Mouse (Mus musculus) heart, postnatal 0 days (tissue): ENCODE data around the gene Gkn3. TPM values are rescaled to one million over a fixed set of nuclear protein-coding genes. Genes with fewer than 3 reads are reported as not detected.
A peak's percentile ranks its signal among the peaks of the same experiment; 100 is the strongest.

Experiments
- ATAC-seq: fragments of 200-750 bp; cut with Nextera tagmentation; 2 replicates; pipeline ENCODE4 v1.8.0; 2017; ENCODE audit warnings: low read depth, moderate number of reproducible peaks, moderate library complexity; ENCODE audit not compliant: insufficient read depth
- DNase-seq: peaks from one replicate; pipeline ENCODE4 v3.0.0-alpha.2; 2016; ENCODE audit warnings: low spot score
- H3K27ac ChIP-seq: fragments of 300-500 bp; sonication (generic); 2 replicates; pipeline ENCODE4 v1.5.1; 2014; ENCODE audit warnings: low read depth, mild to moderate bottlenecking
- H3K27me3 ChIP-seq: fragments of 300-500 bp; sonication (generic); 2 replicates; pipeline ENCODE4 v1.6.1; 2014; ENCODE audit warnings: low read length, mixed read lengths; ENCODE audit not compliant: control insufficient read depth, insufficient read depth
- H3K36me3 ChIP-seq: fragments of 300-500 bp; sonication (generic); replicated peaks from 2 replicates; pipeline ENCODE4 v1.6.1; 2014; ENCODE audit warnings: low read length, mixed read lengths; ENCODE audit not compliant: control insufficient read depth, insufficient read depth
- H3K4me1 ChIP-seq: fragments of 300-500 bp; sonication (generic); 2 replicates; pipeline ENCODE4 v1.6.1; 2014; ENCODE audit warnings: antibody characterized with exemption; ENCODE audit not compliant: control insufficient read depth, insufficient read depth
- H3K4me2 ChIP-seq: fragments of 300-500 bp; sonication (generic); 2 replicates; pipeline ENCODE4 v1.6.1; 2014; ENCODE audit warnings: low read depth, mild to moderate bottlenecking, low read length, moderate library complexity
- H3K4me3 ChIP-seq: fragments of 300-500 bp; sonication (generic); 2 replicates; pipeline ENCODE4 v1.5.1; 2014; ENCODE audit warnings: low read depth, low read length
- H3K9ac ChIP-seq: fragments of 300-500 bp; sonication (generic); replicated peaks from 2 replicates; pipeline ENCODE4 v1.6.1; 2014; ENCODE audit warnings: low read depth, low read length, mixed read lengths
- H3K9me3 ChIP-seq: fragments of 300-500 bp; sonication (generic); replicated peaks from 2 replicates; pipeline ENCODE4 v1.6.1; 2016; ENCODE audit warnings: low read length; ENCODE audit not compliant: control insufficient read depth
- CTCF ChIP-seq: IDR thresholded peaks from 2 replicates; pipeline ENCODE4 v1.5.1; 2016; ENCODE audit warnings: antibody characterized with exemption, control low read depth, low read depth
- EP300 ChIP-seq: IDR thresholded peaks from 2 replicates; pipeline ENCODE4 v1.6.1; 2016; ENCODE audit warnings: antibody characterized with exemption, low read depth
- WGBS: fragments of 180-500 bp; shearing (Covaris S2); extraction: QIAGEN DNeasy Blood & Tissue Kit; methylation state at CpG from one replicate; pipeline ENCODE4 v1.1.7; 2014; 5-methylcytosine and 5-hydroxymethylcytosine counted together
- polyA plus RNA-seq: library from polyadenylated mRNA; unstranded; fragments of >200 nt; fragmentation: Nextera tagmentation; extraction: Ambion mirVana; gene quantifications from 2 replicates; pipeline ENCODE4 v1.2.1, GENCODE M21; 2015
- total RNA-seq: library from RNA; depleted of rRNA; stranded (reverse); fragments of >200 nt; gene quantifications from 2 replicates; pipeline ENCODE4 v1.2.3, GENCODE M21; 2014; ENCODE audit warnings: low replicate concordance; rRNA removed

The Gkn3 gene
- 1.7 TPM in 1 of 2 replicates, not detected in the other for total RNA-seq
- 0.68 and 1.3 TPM in 2 replicates for polyA plus RNA-seq

DNA sequence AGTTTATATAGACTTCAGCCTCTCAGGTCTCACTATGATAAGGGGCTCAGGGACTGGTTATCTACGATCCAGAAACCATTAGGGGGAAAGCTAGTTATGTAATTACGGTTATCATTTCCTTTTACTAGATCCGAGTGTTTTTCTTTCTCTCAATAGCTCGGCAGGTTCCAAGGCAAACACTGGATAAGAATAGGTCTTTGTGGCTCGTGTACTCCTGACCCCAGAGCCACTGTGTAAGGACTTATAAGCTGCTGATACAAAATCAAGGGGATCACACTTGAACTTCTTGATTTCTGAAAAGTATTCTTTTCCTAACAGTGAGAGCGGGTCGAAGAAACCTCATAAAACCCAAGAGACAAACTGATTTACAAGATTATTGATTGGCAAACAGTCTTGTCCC is at the start of gene Gkn3:
Gene Gkn3 (minus strand): TSS at position 59 of the 400 bp plus-strand sequence.
- WGBS = 53% methylated on average over 7 of the region's 7 CpGs
- TF ChIP-seq EP300 (no peak), CTCF (no peak)
- Histone ChIP-seq H3K9ac (no peak within 1 kb of the TSS), H3K4me3 (no peak within 1 kb of the TSS), H3K4me2 (no peak within 1 kb of the TSS), H3K4me1 (no peaks in the 10 kb centered on the region), H3K36me3 (no peaks in the 10 kb centered on the region), H3K27me3 (peaks cover 45% of the 10 kb centered on the region), H3K27ac (no peak within 1 kb of the TSS), H3K9me3 (no peaks in the 10 kb centered on the region)
- DNase-seq (no peak), ATAC-seq (no peak)

DNA sequence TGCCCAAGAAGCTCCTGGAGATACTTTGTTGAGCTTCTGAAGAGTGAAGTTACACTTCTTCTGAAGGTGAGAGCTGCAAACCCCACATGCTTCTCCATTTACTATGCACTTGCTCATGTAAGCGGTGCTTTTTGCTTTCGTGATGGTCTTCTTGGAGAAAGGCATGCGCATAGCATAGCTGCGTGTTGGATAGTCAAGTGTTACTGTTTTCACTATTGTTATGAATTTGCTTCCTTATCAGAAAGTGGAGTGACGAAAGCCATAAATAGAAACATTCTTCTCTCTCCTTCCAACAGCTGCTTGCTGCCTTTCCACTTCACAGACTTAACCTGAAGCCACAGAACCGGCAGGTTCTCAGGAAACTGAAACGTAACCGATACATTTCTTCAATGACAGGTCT is 48.0 kb upstream of the Gkn3 start:
- peaks cover 4% of the 10 kb centered on the region; the same call in 1 of the 2 replicates for H3K4me1 ChIP-seq
- TF ChIP-seq CTCF = no peak
- TF ChIP-seq EP300 = no peak
- no peaks in the 10 kb centered on the region for H3K36me3 ChIP-seq
- H3K27me3 ChIP-seq = peaks cover 61% of the 10 kb centered on the region
- H3K4me2 ChIP-seq = peak overlapping the region; percentile 34
- DNase-seq (peak; percentile 57), ATAC-seq (no peak)
- no peak overlapping the region for H3K9ac ChIP-seq
- 32% methylated on average over 8 of the region's 8 CpGs for WGBS
- no peaks in the 10 kb centered on the region for H3K9me3 ChIP-seq
- no peak overlapping the region for H3K27ac ChIP-seq
- H3K4me3 ChIP-seq = 0 out of 2 replicates have a peak overlapping the region, but pooled peaks have one; percentile 2

DNA sequence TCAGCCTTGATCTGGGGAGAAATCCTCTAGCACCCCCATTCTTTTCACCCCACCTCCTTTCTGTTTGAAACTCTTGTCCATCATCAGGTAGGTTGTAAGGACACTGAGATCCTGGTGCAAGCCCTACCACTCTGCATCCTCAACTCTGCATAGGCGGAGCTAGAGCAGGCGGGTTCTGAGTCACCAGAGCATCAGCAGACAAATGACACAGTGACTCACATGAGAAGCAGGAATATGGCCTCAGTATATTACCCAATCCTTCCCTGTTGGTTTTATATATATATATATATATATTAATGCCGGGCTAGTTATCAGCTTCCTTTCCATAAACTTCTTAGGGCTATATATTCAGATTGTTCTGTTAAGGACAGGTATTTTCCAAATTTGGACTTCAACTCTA is 47.1 kb upstream of the Gkn3 start:
- WGBS = 88% methylated on average over 3 of the region's 3 CpGs
- H3K27me3 ChIP-seq = peaks cover 61% of the 10 kb centered on the region
- no peak overlapping the region for H3K4me2 ChIP-seq
- ATAC-seq = no peak
- no peak overlapping the region for H3K4me3 ChIP-seq
- TF ChIP-seq EP300 = no peak
- no peak for TF ChIP-seq CTCF
- no peak for DNase-seq
- no peaks in the 10 kb centered on the region for H3K36me3 ChIP-seq
- H3K4me1 ChIP-seq = peaks cover 4% of the 10 kb centered on the region; the same call in 1 of the 2 replicates
- H3K27ac ChIP-seq = no peak overlapping the region
- H3K9me3 ChIP-seq = no peaks in the 10 kb centered on the region
- no peak overlapping the region for H3K9ac ChIP-seq

DNA sequence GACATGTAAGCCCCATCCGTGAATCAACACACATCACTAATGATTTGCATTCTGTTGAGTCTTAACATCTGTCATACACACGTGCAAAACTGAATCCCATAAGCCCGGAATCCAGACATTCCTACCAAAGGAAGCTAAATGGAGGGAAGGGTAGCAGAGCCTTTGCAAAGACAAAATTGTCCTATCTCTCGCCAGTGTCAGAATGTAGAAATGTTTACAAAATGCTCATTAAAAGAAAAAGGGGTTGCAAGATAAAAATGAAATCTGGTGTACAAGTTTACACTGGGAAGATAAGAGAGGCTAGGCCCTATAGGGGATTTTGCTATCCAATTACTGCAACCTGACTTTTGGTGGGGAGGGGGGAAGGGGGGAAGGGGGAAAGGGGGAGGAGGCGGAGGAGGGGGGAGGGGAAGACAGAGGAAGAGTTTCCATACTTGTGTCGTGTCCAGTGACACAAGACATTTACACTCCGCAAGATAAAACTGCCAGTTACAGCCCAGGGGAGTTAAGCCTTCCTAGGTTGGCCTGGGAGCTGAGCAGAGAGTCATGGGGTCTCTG is 39.8 kb upstream of the Gkn3 start, which contains the start of gene Bmp10:
Gene Bmp10 (plus strand): TSS at position 508 of the 558 bp plus-strand sequence.
- Histone ChIP-seq H3K4me3 (peak within 1 kb of the TSS; percentile 10), H3K27me3 (peaks cover 70% of the 10 kb centered on the region), H3K36me3 (no peaks in the 10 kb centered on the region), H3K4me2 (no peak within 1 kb of the TSS), H3K9me3 (no peaks in the 10 kb centered on the region), H3K9ac (no peak within 1 kb of the TSS), H3K4me1 (peaks cover 8% of the 10 kb centered on the region; the same call in 1 of the 2 replicates), H3K27ac (no peak within 1 kb of the TSS)
- DNase-seq = no peak
- ATAC-seq = no peak
- 48% methylated on average over 6 of the region's 7 CpGs for WGBS
- TF ChIP-seq CTCF (no peak), EP300 (no peak)

DNA sequence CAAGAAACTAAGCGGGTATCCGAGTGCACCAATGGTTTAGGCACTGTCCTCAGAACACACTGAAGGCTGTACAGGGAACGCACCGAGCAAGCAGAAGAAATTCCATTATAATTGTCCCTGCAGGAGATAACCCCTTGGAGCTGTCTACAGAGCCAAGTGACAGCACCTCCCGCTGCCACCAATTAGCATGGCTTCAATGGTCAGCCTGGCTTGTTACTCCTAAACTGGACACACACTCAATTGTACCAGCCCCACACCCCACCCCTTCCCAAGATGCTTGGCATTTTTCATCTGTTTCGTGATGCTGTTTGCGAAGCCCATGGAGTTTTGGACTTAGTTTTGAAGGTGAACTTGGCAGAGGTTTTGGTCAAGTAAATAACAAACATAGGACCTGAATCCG is 38.9 kb upstream of the Gkn3 start:
- DNase-seq (no peak), ATAC-seq (no peak)
- Histone ChIP-seq H3K4me1 (peaks cover 14% of the 10 kb centered on the region), H3K36me3 (no peaks in the 10 kb centered on the region), H3K27me3 (peaks cover 70% of the 10 kb centered on the region), H3K9ac (no peak overlapping the region), H3K4me2 (no peak overlapping the region), H3K9me3 (no peaks in the 10 kb centered on the region), H3K4me3 (no peak overlapping the region), H3K27ac (no peak overlapping the region)
- TF ChIP-seq CTCF (no peak), EP300 (no peak)
- 36% methylated on average over 8 of the region's 8 CpGs for WGBS

DNA sequence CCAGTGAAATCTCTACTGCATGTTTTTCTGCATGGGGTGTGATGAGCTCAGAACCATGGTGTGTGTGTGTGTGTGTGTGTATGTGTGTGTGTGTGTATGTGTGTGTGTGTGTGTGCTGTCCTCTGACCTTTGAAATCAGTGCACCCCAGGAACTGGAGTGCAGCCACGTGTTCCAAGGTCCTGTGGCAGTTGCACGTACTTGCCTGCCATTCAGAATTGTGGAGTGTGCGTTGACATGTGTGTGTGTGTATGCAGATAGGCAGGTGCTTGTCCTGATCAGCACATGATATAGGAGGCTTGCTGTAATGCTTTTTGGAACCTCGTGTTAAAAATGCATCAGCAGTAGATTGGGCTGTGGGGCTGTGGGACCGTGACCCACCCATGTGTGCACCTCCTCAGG is 38.2 kb upstream of the Gkn3 start:
- DNase-seq (no peak), ATAC-seq (no peak)
- no peak for TF ChIP-seq EP300
- TF ChIP-seq CTCF = no peak
- no peak overlapping the region for H3K9ac ChIP-seq
- H3K4me1 ChIP-seq = peaks cover 20% of the 10 kb centered on the region
- no peaks in the 10 kb centered on the region for H3K36me3 ChIP-seq
- H3K4me3 ChIP-seq = no peak overlapping the region
- WGBS = 43% methylated on average over 5 of the region's 5 CpGs
- peaks cover 69% of the 10 kb centered on the region for H3K27me3 ChIP-seq
- no peak overlapping the region for H3K4me2 ChIP-seq
- no peaks in the 10 kb centered on the region for H3K9me3 ChIP-seq
- no peak overlapping the region for H3K27ac ChIP-seq
